Comparison of ENCODE assay signal across 7 mouse cellular contexts in genomic region chr1:91541042-91541592, GRCm38 (mm10). TPM values are rescaled to one million over a fixed set of nuclear protein-coding genes. Genes with fewer than 3 reads are reported as not detected.
A peak's percentile ranks its signal among the peaks of the same experiment; 100 is the strongest.
DNase-seq lines count a peak whose midpoint lies in the region; ATAC-seq and TF ChIP-seq lines count a peak whose summit lies in the region.

No protein-coding gene starts in this region.

- peak overlapping the region; percentile 82 for H3K9ac ChIP-seq in forebrain, embryonic 16.5 days (replicated peaks; ENCODE audit: low read depth, low read length)
- peak overlapping the region; percentile 77 for H3K9ac ChIP-seq in liver, adult 2 months (ENCODE audit: low read depth, low read length)

- H3K36me3 ChIP-seq in thymus, adult 2 months (ENCODE audit: control insufficient read depth, insufficient read depth, low read length) = no peaks in the 10 kb centered on the region
- H3K36me3 ChIP-seq in forebrain, embryonic 16.5 days (ENCODE audit: control insufficient read depth, insufficient read depth) = no peaks in the 10 kb centered on the region
- H3K36me3 ChIP-seq in liver, adult 2 months (ENCODE audit: control insufficient read depth, insufficient read depth, low read length) = peaks cover 7% of the 10 kb centered on the region

- WGBS in thymus, adult 2 months = 32% methylated on average over 15 of the region's 15 CpGs
- whole genome bisulfite sequencing in forebrain, embryonic 16.5 days = 13% methylated on average over 15 of the region's 15 CpGs
- 13% methylated on average over 15 of the region's 15 CpGs for WGBS in liver, adult 2 months
- WGBS in olfactory bulb, adult 2 months = 13% methylated on average over 15 of the region's 15 CpGs

- ATAC-seq in forebrain, embryonic 16.5 days = no peak

- H3K27me3 ChIP-seq in thymus, adult 2 months (ENCODE audit: control insufficient read depth, insufficient read depth, low read length) = no peaks in the 10 kb centered on the region; the same call in 1 of the 2 replicates
- peaks cover 16% of the 10 kb centered on the region for H3K27me3 ChIP-seq in forebrain, embryonic 16.5 days (replicated peaks; ENCODE audit: control insufficient read depth, insufficient read depth, low read length)
- H3K27me3 ChIP-seq in liver, adult 2 months (ENCODE audit: control insufficient read depth, insufficient read depth, low read length) = no peaks in the 10 kb centered on the region

- TF ChIP-seq POLR2A in thymus, adult 2 months (IDR thresholded peaks at IDR 0.05; ENCODE audit: control insufficient read depth, extremely low read depth, insufficient read depth, low read length, poor library complexity) = no peak
- TF ChIP-seq POLR2A in liver, adult 2 months (IDR thresholded peaks at IDR 0.05; ENCODE audit: extremely low read depth, insufficient read depth, low read length) = no peak
- no peak for TF ChIP-seq POLR2A in olfactory bulb, adult 2 months (IDR thresholded peaks at IDR 0.05; ENCODE audit: insufficient read depth, low read depth, low read length)

- peak overlapping the region; percentile 94 for H3K4me3 ChIP-seq in thymus, adult 2 months (ENCODE audit: control insufficient read depth, insufficient read depth, low read length)
- H3K4me3 ChIP-seq in forebrain, embryonic 16.5 days (replicated peaks; ENCODE audit: low read length) = peak overlapping the region; percentile 93
- peak overlapping the region; percentile 85 for H3K4me3 ChIP-seq in liver, adult 2 months (ENCODE audit: insufficient read depth, low read depth, low read length)
- H3K4me3 ChIP-seq in olfactory bulb, adult 2 months (ENCODE audit: insufficient read depth, low read depth, low read length) = peak overlapping the region; percentile 70

- peak overlapping the region; percentile 97 for H3K4me2 ChIP-seq in forebrain, embryonic 16.5 days (ENCODE audit: low read length)

- H3K9me3 ChIP-seq in forebrain, embryonic 16.5 days (ENCODE audit: control insufficient read depth, low read length) = no peaks in the 10 kb centered on the region

- intact Hi-C loops in left cerebral cortex, postnatal 36 days (cut with DNase I) = no loop called here

- no peak for TF ChIP-seq CTCF in thymus, adult 2 months (IDR thresholded peaks at IDR 0.05; ENCODE audit: borderline replicate concordance, control insufficient read depth, extremely low read depth, insufficient read depth, low read length, poor library complexity)
- TF ChIP-seq CTCF in liver, adult 2 months (IDR thresholded peaks at IDR 0.05; ENCODE audit: low read depth, low read length) = no peak
- TF ChIP-seq CTCF in olfactory bulb, adult 2 months (IDR thresholded peaks at IDR 0.05; ENCODE audit: insufficient read depth, low read depth, low read length) = no peak

- H3K4me1 ChIP-seq in thymus, adult 2 months (replicated peaks; ENCODE audit: control insufficient read depth, insufficient read depth, low read length) = peaks cover 13% of the 10 kb centered on the region
- H3K4me1 ChIP-seq in forebrain, embryonic 16.5 days (replicated peaks; ENCODE audit: control insufficient read depth, insufficient read depth, low read length) = peaks cover 18% of the 10 kb centered on the region
- peaks cover 11% of the 10 kb centered on the region for H3K4me1 ChIP-seq in liver, adult 2 months (ENCODE audit: control insufficient read depth, insufficient read depth, low read length)
- peaks cover 13% of the 10 kb centered on the region for H3K4me1 ChIP-seq in olfactory bulb, adult 2 months (ENCODE audit: control insufficient read depth, insufficient read depth, low read length)

- peak; percentile 10 for DNase-seq in thymus, adult 2 months
- DNase-seq in thymus, postnatal 25 days = no peak
- peak; percentile 28 for DNase-seq in liver, adult 2 months (ENCODE audit: extremely low read depth, low read depth, low spot score)
- no peak for DNase-seq in adrenal gland, adult 18-20 months (ENCODE audit: low spot score in 2 of 2)
- DNase-seq in left cerebral cortex, postnatal 36 days (ENCODE audit: low spot score in 2 of 2) = no peak

- peaks cover 17% of the 10 kb centered on the region; the same call in 1 of the 2 replicates for H3K79me2 ChIP-seq in liver, adult 2 months (ENCODE audit: control insufficient read depth, insufficient read depth, low read length)

- no peak overlapping the region for H3K27ac ChIP-seq in thymus, adult 2 months (ENCODE audit: control insufficient read depth, insufficient read depth, low read length)
- H3K27ac ChIP-seq in forebrain, embryonic 16.5 days (ENCODE audit: low read length) = no peak overlapping the region; the same call in 1 of the 2 replicates
- H3K27ac ChIP-seq in liver, adult 2 months (replicated peaks; ENCODE audit: insufficient read depth, low read depth, low read length) = peak overlapping the region; percentile 37
- no peak overlapping the region for H3K27ac ChIP-seq in olfactory bulb, adult 2 months (ENCODE audit: insufficient read depth, low read depth, low read length)

RNA-seq across cellular contexts. Expression of gene Asb1, which starts 0.8 kb away (rescaled TPM):
- polyA plus RNA-seq in thymus, adult 2 months (2012; rRNA removed) = 8.7 and 10.4 TPM in 2 replicates
- 13.7 and 14.1 TPM in 2 replicates for polyA plus RNA-seq in forebrain, embryonic 16.5 days (2015; fragmentation: Nextera tagmentation; extraction: Ambion mirVana)
- 3.5 and 4.4 TPM in 2 replicates for total RNA-seq in liver, adult 2 months (2014; rRNA removed)
- 3.5 and 4.6 TPM in 2 replicates for polyA plus RNA-seq in liver, adult 2 months (2012; rRNA removed)
- not detected in 2 replicates for polyA plus RNA-seq in olfactory bulb, adult 2 months (2012; ENCODE audit: insufficient read depth, insufficient read length, low replicate concordance, missing spikeins)
- 10 to 100 TPM; 19.4 TPM for total RNA-seq in adrenal gland, adult 18-20 months (2021)
- total RNA-seq in left cerebral cortex, postnatal 36 days (2021) = 10 to 100 TPM; 35.3 to 42.9 TPM

RNA-seq across cellular contexts. Expression of gene Traf3ip1, which starts 46.7 kb away (rescaled TPM):
- polyA plus RNA-seq in thymus, adult 2 months (2012; rRNA removed) = 7.1 and 7.7 TPM in 2 replicates
- 10.9 and 13.2 TPM in 2 replicates for polyA plus RNA-seq in forebrain, embryonic 16.5 days (2015; fragmentation: Nextera tagmentation; extraction: Ambion mirVana)
- total RNA-seq in liver, adult 2 months (2014; rRNA removed) = 3.2 and 3.6 TPM in 2 replicates
- 3.4 and 3.8 TPM in 2 replicates for polyA plus RNA-seq in liver, adult 2 months (2012; rRNA removed)
- not detected in 2 replicates for polyA plus RNA-seq in olfactory bulb, adult 2 months (2012; ENCODE audit: insufficient read depth, insufficient read length, low replicate concordance, missing spikeins)
- 10 to 100 TPM; 10.8 to 12.7 TPM for total RNA-seq in adrenal gland, adult 18-20 months (2021)
- 10 to 100 TPM; 14.0 to 16.1 TPM for total RNA-seq in left cerebral cortex, postnatal 36 days (2021)

Comparison
In these comparisons a context has a peak if more than half of its experiments do, and no peak if none do; other contexts are left out.
1. DNase-seq: peak in thymus, adult 2 months (single experiment) and liver, adult 2 months (single experiment); none in thymus, postnatal 25 days (single experiment), adrenal gland, adult 18-20 months (0 of 2) and left cerebral cortex, postnatal 36 days (0 of 2).
2. Peak in every context shown above with its lines, with median percentiles within 50 percentile points of each other: H3K4me3 ChIP-seq.